Mouse (Mus musculus) thymus, postnatal 36 days (tissue): ENCODE data around the gene Cish.
A peak's percentile ranks its signal among the peaks of the same experiment; 100 is the strongest.
"Not testable (repeated sequence)": the region's sequence is repeated elsewhere in the genome, so short reads cannot be mapped to it uniquely, and the experiment has no call there.

Source experiments
- DNase-seq, 2 experiments: peaks; one replicate each; pipeline ENCODE4 v3.0.0; 2022; ENCODE audit warnings: mixed read lengths in 2 of 2

The Cish gene

GRCm38 (mm10) chr9:107299783-107300182, 4.0 kb downstream of the Cish start:
- no peak for DNase-seq

GRCm38 (mm10) chr9:107300224-107300973, 4.6 kb downstream of the Cish start:
- no peak for DNase-seq

GRCm38 (mm10) chr9:107301554-107302331, 5.9 kb downstream of the Cish start:
- no peak for DNase-seq

GRCm38 (mm10) chr9:107302592-107302991, 6.8 kb downstream of the Cish start:
- DNase-seq = no peak

GRCm38 (mm10) chr9:107303121-107303820, 7.4 kb downstream of the Cish start:
- DNase-seq = no peak

- no peak for DNase-seq
Observed at GRCm38 (mm10) chr9:107303900-107304299, 8.1 kb downstream of the Cish start.

- no peak for DNase-seq
Observed at GRCm38 (mm10) chr9:107304383-107304782, 8.6 kb downstream of the Cish start.

GRCm38 (mm10) chr9:107305012-107305411, 9.2 kb downstream of the Cish start:
- no peak for DNase-seq

- no peak for DNase-seq
Observed at GRCm38 (mm10) chr9:107305601-107306542, 10.0 kb downstream of the Cish start.

GRCm38 (mm10) chr9:107306673-107307072, 10.8 kb downstream of the Cish start:
- not testable (repeated sequence) for DNase-seq

GRCm38 (mm10) chr9:107307099-107307872, 11.5 kb downstream of the Cish start:
- DNase-seq = no peak

- no peak for DNase-seq
Observed at GRCm38 (mm10) chr9:107307886-107308285, 12.1 kb downstream of the Cish start.

GRCm38 (mm10) chr9:107308346-107309000, 12.6 kb downstream of the Cish start:
- no peak for DNase-seq

- no peak for DNase-seq
Observed at GRCm38 (mm10) chr9:107309171-107309570, 13.3 kb downstream of the Cish start.

- no peak for DNase-seq
Observed at GRCm38 (mm10) chr9:107309600-107309999, 13.8 kb downstream of the Cish start.

- peak; percentile 60 to 73 for DNase-seq
Observed at GRCm38 (mm10) chr9:107312811-107313584, 17.2 kb downstream of the Cish start.

- no peak for DNase-seq
Observed at GRCm38 (mm10) chr9:107313926-107314325, 18.1 kb downstream of the Cish start.

GRCm38 (mm10) chr9:107315791-107316190, 20.0 kb downstream of the Cish start:
- no peak for DNase-seq

- no peak for DNase-seq
Observed at GRCm38 (mm10) chr9:107322461-107323050, 26.7 kb downstream of the Cish start.

- peak in 1 of 2 experiments; percentile 26 for DNase-seq
Observed at GRCm38 (mm10) chr9:107323558-107323957, 27.7 kb downstream of the Cish start.
